Mouse (Mus musculus): Measurements from ENCODE around the gene Ddx19a.

- TF ChIP-seq POLR2A (IDR thresholded peaks at IDR 0.05; ENCODE audit: extremely low read depth, insufficient read depth, low read length) (no peak), CTCF (IDR thresholded peaks at IDR 0.05; ENCODE audit: extremely low read depth, insufficient read depth, low read length) (no peak)
These were observed 69.2 kb downstream of the Ddx19a start for GRCm38 (mm10) chr8:110928435-110928834.
